In the genomic region with DNA sequence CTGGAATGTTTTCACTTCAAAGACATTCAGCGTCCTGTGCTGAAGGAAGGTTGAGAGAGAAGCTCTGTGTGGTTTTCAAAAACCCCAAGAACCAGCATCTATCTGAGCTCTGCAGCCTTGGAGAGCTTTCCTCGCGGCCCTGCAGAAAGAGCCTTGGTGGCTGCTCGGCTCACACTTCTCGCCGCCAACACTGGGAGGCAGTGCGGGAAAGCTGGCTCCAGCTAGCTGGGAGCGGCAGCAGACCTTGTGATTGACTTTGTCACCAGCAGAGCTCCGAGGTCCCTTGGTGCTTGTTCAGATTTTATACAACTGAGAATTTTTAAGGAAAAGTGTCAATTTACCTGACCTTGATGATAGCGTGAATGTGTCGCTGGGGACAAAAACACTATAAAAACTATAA, we compare ENCODE assay signal across 8 mouse cellular contexts.
DNase-seq lines count a peak whose midpoint lies in the region; ATAC-seq lines count a peak whose summit lies in the region.

No protein-coding gene starts in this region.

- intact Hi-C loops in heart, postnatal 14 days (cut with DNase I) = loop anchor here (10.0 kb wide), 1 partner anchor 299 kb away; a partner anchor contains a TSS

- no peak for ATAC-seq in megakaryocyte, adult 5-6 weeks (ENCODE audit: poor library complexity, severe bottlenecking)

- DNase-seq in urinary bladder, adult 18-20 months (ENCODE audit: low spot score in 2 of 2) = peak; percentile 11 to 18
- DNase-seq in urinary bladder, postnatal 10 days (ENCODE audit: low spot score) = no peak
- peak; percentile 85 for DNase-seq in embryo, embryonic 11 days
- peak; percentile 14 to 47 for DNase-seq in heart, postnatal 14 days
- DNase-seq in layer of hippocampus, adult 8-10 months (ENCODE audit: low spot score in 2 of 2) = peak; percentile 8 to 46
- DNase-seq in lung, postnatal 25 days (ENCODE audit: low spot score) = peak; percentile 10
- DNase-seq in right cerebral cortex, postnatal 25 days = peak; percentile 53
